Mouse (Mus musculus): Measurements from ENCODE around the gene Cyp3a25.
"Not testable (repeated sequence)": the region's sequence is repeated elsewhere in the genome, so short reads cannot be mapped to it uniquely, and the experiment has no call there.

The Cyp3a25 gene

DNA sequence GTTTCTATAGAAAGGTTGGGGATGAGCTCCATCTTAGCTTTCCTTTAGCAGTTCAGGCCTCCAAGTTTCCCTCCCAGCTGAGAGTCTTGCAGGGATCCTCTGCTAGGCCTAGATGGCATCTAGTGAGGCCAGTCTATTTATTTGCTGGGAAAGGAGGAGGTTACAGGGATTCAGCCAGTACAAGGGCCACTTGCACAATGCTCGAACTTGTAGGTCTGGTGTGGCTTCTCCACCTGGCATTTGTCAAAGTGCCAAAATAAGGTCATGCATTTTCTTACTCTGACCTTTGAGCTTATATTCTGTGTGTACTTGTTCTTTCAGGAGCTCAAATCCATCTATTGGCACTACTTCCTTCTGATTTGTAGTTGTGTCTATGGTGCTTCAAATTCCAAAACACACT, at the start of gene Cyp3a25:
Cyp3a25 (minus strand) TSS at position 110 of the 400 bp plus-strand sequence.
- DNase-seq (ENCODE audit: low read depth, low spot score), result not testable (repeated sequence)

DNA sequence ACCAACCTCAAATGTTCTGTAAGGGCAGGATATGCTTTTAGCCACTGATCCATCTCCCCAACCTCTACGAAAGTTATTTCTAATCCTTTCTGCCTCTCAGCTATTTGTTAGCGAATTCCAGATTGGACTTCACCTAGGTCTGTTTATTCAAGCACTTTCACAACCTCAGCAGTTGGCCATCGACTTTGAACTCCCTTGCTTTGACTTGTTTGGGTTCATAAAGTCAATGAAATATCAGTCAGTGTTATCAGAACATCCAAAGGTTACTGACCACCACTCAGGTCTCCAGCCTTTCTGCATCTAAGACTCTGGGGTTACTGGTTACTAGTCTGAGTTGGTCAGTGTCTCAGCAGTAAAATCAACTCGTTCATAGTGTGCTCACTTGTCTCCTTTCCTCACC, 11.7 kb upstream of the Cyp3a25 start:
- DNase-seq (ENCODE audit: low read depth, low spot score), result no peak

DNA sequence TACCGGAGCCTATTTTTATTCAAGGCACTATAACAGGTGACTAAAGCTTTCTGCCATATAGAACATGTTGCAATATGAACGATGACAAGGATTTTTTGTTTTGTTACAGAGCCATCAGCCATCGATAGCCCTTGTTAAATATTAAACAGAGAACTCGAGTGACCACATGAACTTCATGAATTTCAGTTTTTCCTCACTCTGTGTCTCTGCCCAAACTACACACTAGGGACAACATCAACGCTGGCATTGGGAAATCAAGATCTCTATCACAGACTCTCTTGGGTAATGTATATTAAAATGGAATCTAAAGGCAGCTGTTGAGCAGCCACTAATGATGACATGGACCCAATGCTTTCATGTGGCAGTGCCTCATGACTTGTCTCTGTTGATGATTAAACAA, 8.9 kb upstream of the Cyp3a25 start:
- DNase-seq (ENCODE audit: low read depth, low spot score), result no peak

GRCm38 (mm10) chr5:146011251-146011650, 1.8 kb upstream of the Cyp3a25 start:
- DNase-seq (ENCODE audit: low read depth, low spot score), result no peak

GRCm38 (mm10) chr5:145967080-145967479, 42.3 kb downstream of the Cyp3a25 start:
- no peak for DNase-seq (ENCODE audit: low read depth, low spot score)

All from WW6 (cell line).